Mouse (Mus musculus): Measurements from ENCODE around the gene Stx6.

DNA sequence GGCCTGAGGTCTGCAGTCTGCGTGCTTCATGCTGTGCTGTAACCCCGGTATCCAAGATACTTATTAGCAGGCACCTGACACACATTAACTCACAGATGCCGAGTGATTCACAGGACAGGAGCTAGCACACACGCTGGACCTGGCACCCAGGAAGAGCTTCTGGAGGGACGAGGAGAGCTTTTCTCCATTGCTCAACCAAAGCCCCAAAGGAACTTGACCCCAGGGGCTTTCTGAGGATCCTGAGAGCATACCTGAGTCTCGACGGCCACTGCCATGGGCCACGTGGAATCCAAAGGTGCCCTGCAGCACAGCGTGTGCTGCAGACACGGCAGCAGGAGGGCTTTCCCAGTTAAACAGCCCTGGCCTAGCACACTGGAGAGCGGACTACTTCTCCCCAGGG lies 57.8 kb downstream of the Stx6 start:
- TF ChIP-seq POLR2A (IDR thresholded peaks at IDR 0.05; ENCODE audit: borderline replicate concordance, extremely low read depth, low read depth, low read length) = no peak
- TF ChIP-seq CTCF (IDR thresholded peaks at IDR 0.05; ENCODE audit: insufficient read depth, low read length) = no peak
